Mouse (Mus musculus) embryo, embryonic 10 days (tissue): ENCODE results near the gene Nrde2.

Source experiments
- DNase-seq: peaks from one replicate; pipeline ENCODE4 v3.0.0-alpha.2; 2015; ENCODE audit warnings: low spot score

Nrde2 gene

DNA sequence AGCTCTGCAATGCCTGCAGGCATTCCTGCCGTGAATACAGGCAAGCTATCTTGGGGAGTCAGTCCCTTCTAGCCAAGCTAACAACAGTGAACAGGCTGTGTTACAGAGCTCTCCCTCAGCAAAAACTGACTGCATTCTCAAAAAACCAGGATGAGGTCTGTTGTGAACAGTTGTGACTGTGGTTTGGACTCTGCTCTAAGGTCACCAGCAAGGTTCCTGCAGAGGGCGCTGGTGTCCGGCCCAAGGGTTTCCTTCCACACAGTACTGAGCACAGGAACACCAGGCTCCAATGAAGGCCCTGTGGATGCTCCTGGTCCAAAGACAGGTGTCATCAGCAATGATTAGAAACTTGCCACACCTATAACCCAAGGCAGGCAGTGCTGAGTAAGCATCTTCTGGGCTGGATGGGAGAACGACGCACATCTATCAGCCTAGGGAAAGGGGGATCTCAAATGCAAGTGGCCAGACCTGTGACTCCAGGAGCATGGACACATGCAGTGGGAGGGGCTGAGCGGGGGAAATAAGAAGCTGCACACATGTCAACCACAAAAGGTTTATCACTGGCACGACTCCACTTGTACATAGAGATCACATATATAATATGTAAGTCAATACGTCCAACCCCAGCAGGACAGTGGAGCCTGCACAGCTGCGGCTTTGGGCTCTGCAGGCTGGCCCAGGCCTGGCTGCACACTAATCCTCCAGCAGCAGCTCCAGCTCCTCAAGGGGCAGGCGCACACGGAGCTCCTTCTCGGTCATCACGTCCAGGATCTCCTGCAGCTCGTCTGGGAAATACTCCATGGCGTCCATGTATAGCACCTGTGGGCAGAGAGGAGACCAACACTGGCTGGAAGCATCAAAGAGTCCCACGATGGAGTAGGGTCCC is 34.3 kb downstream of the Nrde2 start:
- DNase-seq = no peak

DNA sequence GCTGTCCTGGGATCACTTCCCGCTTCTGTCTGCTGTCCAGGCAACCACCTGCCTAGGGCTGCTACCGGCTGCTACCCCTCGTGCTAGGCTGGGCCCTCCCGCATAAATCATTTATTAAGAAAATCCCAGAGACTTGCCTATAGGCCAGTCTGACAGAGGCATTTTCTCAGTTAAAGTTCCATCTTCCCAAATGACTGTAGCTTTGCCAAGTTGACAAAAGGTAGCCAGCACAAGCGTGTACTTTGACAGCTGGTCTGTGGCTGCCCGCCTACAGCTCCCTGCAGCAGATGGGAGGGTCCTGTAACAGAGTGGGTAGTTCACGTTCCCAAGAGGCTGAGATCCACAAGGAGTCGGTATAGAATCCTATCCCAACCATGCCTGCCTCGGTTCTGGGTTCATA is 36.0 kb downstream of the Nrde2 start:
- DNase-seq = no peak

DNA sequence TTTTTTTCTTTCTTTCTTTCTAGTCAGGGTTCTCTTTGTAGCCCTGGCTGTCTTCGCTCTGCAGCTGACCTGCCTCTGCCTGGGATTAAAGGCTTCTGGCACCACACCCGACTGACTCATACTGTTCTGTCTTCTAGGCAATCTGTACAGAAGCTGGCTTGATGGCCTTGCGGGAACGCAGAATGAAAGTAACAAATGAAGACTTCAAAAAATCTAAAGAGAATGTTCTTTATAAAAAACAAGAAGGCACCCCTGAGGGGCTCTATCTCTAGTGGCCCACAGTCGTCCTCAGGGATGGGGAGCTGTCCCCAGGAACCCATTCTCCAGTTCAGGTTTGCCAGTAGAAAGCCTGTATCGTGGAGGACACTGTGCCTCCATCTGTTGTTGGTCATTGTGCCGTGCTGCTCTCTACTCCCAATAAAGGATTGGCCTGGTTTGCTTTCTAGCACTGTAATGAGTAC is 36.5 kb downstream of the Nrde2 start:
- DNase-seq = no peak

DNA sequence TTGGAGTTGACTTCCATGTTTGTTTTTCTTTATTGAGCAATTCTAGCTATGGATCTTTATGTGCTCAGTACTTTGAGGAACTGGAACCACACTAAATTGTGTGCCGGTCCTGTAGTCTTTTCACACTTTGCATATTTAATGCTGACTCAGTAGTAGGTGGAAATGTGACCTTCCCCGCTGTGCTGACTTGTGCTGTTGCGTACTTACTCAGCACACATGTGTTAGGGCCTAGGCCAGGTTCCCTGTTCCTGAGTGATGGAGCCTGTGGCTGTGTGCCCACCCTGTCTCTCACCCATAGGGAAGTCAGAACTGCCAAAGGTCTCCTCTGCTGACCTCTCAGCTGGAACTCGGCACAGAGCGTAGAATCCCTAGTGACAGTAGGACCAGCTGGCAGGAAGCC is 43.5 kb downstream of the Nrde2 start:
- no peak for DNase-seq

DNA sequence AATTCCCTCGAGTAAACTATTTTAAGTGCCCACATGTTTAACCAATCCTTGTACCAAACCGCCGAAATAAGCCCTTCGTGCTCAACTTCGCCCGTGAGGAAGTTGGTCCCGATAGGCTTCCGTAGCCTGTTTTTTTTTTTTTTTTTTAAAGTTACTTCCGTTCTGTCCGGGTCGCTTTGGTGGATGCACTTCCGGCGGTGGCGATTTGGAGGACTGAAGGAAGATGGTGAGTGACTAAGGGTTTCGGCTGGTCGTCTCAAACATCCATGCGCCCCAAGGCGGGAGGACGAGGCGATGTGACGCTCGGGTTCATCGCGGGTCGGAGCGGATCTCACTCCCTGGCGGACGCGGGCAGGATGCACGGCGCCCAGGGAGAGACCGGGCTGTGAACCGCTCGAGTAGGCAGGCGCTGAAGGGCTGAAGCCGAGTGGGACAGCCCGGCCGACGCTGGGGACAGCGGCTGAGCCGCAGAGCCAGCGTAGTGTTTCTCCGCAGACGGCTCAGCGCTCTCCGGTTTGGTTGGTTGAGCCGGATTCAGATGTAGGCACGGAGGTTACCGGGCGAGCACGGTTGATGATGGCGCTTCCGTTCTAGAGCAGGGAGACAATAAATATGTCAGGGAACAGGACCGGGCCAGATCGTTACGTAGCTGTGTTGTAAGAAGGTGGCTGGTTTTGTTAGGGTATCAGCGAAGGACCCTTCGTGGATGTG is 49.3 kb downstream of the Nrde2 start, which contains the start of gene Psmc1:
Psmc1 (plus strand) TSS at position 169 of the 711 bp plus-strand sequence.
- DNase-seq = peak; percentile 88

DNA sequence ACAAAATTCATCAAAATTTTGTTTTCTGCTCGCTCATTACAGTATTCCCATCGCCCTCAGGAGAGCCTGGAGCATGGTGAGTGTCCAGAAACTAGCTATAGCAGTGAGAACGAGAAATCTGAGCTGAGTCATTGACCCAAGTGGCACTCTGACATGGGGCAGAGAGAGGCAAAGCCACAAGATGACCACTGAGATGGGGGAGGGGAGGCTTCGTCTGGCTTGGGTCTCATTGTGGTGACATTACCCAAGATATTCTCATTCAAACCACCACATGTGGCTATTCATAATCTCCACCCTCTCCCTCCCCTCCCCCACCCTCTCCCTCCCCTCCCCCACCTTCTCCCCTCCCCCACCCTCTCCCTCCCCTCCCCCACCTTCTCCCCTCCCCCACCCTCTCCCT is 52.0 kb downstream of the Nrde2 start:
- no peak for DNase-seq

DNA sequence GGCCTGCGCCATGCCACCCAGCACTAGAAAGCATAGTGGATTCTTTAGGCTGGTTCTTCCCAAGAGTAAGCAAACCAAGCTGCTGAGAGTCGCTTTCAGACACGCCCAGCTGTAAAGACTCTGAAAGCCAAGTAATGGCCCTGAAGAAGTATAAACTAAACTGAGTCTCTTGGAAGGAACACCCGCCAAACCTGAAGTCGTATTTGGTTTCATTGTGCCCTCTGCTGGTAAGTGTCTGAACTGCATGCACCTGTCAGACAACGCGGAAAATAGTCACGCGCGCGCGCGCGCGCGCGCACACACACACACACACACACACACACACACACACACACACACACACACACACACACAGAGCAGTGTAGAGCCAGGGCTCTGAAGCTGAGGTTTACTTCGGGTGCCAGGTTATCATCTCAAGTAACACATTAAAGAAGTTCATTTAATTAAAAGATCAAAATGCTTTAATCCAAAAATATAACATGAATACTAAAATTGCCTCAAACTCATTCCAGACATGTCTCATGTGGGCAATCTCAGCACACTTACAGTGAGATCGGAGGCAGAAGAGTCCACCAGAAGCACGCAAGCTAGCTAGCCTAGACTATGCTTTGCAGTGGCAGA is 53.1 kb downstream of the Nrde2 start:
- DNase-seq = peak; percentile 87

DNA sequence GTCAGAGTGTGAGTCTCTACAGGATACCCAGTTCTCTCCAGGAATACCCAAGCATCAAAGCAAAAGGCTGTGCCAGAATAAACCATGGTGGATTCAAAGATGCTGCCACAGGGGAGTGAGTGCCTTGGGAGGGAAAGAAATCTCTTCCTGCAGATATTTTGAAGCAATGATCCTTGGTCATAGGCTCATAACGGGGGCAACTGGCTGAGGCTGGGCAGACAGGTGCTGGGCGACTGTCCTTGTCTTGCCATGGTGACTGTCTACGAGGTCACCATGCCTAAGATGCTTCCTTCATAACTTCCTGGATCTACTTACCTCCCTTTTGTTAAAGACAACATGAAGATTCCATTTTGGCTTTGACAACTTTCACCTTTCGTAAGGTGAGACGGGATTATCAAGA is 54.9 kb downstream of the Nrde2 start:
- DNase-seq = no peak

DNA sequence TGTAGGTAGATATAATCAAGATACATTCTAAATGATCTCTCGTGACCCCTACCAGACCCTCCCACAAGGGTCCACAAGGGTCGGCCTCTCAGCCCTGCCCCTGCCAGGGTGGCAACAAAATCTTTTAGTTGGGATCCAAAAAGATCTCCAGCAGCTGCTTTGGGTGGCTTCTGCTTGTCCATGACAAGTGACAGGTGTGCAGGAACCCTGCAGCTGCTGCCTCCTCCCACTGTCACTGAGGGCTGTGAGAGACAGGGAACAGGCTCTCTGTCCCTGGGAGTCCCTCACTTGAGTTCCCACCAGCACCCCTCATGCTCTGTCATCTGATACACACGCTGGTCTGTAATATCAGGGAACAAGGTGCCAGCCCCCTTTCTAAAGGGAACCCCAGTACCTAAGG is 57.8 kb downstream of the Nrde2 start:
- DNase-seq = no peak

DNA sequence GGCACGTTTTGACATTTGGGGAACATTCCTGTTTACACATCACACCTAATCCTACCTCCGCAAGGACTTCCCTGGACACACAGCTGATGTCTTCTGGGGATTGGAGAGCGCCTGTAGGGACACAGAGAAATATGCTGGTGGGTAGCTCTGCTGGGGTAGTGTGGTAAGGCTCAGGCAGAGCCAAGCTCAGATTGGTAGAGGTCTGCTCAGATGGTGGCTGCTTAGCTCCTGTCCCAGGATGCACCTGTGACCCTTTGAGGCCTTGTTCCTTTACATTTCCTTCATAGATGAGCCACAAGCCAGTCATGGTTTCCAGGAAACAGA is 58.8 kb downstream of the Nrde2 start:
- no peak for DNase-seq

DNA sequence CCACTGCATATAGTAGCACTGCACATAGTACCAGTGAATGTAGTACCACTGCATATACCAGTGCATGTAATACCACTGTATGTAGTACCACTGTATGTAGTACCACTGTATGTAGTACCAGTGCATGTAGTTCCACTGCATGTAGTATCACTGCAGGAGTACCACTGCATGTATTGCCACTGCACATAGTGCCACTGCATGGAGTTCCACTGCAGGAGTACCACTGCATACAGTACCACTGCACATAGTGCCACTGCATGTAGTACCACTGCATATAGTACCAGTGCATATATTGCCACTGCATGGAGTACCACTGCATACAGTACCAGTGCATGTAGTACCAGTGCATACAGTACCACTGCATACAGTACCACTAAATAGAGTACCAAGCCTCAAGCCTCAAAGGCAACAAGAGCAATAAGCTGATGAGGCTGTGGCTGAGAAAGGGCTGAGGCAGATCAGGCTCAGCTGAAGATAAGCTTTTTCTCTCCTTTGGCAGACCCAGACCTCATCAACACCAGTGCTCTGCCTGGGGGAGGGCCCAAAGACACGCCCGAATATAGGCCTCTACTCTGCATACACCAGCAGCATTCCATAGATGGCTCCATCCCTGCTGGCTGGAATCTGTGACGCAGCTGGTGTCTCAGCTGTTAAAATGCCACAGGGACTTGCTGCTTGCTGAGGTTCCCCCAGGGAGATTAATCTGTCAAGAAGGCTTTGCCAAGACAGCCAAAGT is 59.3 kb downstream of the Nrde2 start:
- DNase-seq = no peak

DNA sequence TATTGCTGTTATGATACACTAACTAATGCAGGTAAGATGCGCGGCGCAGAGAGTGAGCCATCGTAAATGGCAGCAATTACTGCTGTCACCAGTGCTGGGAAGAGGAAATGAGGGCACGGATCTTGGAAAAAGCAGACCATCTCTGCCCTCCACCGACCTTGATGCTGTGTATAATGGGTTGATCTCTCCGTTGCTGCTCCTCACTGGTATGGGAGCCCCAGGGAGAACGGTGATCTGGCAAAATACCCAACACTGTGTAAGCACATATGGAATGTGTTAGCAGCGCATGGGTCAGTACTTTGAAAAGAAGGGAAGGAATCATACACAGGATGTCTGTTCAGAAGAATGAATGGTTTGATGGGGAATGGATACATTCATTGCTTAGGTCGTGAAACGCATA is 66.4 kb downstream of the Nrde2 start:
- DNase-seq = no peak

DNA sequence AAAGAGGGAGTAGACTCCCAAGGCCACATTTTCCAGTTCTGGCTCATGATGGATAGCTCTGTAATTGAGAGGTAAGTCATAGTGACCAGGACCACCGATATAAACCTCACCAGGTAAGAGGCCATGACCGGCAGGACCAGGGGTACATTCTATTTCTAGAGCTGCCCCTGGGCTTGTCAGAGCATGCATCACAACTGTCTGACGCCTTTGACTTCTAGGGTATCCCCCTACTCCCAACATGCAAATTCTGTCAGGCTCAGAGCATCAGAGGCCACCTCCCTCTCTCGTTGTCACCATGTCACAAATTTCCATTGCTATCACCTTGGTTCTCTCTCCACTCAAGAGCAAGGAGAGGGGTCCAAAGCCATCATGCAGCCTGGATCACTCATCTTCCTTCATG is 68.7 kb downstream of the Nrde2 start:
- no peak for DNase-seq

DNA sequence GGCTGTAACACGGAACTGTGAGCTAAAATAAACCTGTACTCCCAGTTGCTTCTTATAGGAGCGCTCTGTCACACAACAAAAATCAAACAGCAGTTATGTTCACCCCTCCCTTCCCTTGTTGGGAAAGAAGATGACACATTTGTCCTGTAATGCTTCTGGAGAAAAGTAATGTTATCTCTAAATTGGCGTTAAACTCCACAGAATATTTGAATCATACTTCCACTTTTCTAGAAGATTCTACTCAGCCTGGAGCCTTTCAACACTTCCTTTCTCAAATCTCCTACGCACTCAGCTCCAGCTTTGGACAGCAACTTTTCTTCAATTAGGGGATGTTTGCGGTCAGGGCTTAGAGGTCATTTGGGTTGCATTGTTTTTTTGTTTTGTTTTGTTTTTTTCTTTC is 70.2 kb downstream of the Nrde2 start:
- no peak for DNase-seq

DNA sequence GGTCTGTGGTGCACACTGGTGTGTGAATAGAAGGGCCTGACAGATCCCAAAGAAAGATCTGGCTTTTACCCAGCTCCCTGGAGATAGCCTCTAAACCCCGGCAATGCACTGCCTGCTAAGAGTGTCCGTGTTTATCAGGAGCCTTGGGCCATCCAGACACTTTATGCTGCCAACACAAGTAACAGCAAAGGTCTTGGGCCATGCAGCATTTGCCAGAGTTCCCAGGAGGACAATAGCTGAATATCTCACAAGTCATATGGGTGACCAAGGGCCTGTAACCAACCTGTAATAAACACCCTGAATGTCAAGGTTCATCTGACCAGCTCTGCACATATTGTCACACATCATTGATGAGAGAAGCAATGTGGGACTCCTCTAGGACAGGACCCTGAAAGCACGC is 71.4 kb downstream of the Nrde2 start:
- DNase-seq = no peak

DNA sequence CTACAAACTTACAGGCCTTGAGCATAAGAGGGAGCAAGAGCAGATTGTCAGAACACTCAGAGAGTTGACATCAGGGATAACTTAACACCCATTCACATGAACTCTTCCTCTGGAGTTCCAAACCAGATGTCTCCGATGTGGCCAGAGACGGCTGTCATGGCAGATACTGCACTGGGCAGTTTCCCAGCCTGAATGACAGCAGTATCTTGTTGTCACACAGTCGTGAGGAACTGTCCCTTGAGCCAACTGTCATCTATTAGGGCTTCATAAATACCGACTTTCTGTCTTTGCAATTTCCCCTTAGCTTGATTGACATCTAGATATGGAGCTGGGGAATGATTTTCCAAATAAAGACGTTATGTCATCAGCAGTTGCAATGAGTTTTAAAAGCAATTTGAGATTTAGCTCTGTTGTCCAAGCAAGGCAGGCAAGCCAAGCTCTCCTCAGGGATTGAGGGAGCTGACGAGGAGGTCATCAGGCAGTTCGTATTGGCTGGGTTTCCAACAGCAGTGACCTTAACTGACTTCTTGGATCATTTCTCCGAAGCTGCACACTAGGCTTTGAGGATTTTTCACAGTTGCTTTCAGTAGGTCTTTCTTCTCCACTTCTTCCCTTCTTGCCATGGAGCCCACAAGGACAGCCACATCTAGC is 79.7 kb downstream of the Nrde2 start:
- no peak for DNase-seq

DNA sequence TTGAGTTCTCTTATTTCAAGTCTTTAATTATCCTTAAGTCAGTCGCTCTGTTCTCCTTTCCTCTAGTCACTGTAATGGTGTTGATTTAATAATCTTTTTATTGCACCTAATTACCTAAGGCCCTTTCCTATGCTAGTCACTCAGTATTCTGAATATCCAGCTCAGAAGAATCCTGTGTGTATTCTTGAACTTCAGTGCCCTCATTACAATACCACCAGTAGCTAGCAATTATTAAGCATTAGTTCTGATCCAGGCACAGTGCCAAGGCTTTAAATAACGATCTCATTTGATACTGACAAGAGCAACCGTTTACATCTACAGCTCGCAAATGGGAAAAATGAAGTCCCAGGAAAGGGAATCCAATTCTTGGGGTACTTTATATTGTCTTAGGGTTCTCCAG is 83.7 kb downstream of the Nrde2 start:
- DNase-seq = no peak
